Mouse (Mus musculus) G1E (cell line): ENCODE data around the gene Lexm.

Experiments
- CTCF ChIP-seq: IDR thresholded peaks from 2 replicates; pipeline ENCODE4 v1.5.1; 2012; ENCODE audit warnings: low read depth, low read length, inconsistent platforms, mixed read lengths
- POLR2AphosphoS5 ChIP-seq: IDR thresholded peaks from 2 replicates; pipeline ENCODE4 v1.6.1; 2012; ENCODE audit warnings: low read depth, low read length, inconsistent platforms; ENCODE audit not compliant: insufficient replicate concordance

GRCm38 (mm10) chr4:106606639-106607554 lies 10.1 kb downstream of the Lexm start:
- TF ChIP-seq CTCF, result no peak
- no peak for TF ChIP-seq POLR2AphosphoS5
